Mouse (Mus musculus) E14TG2a.4 (cell line): Measurements from ENCODE around the gene Ahnak.
"Not testable (repeated sequence)": the region's sequence is repeated elsewhere in the genome, so short reads cannot be mapped to it uniquely, and the experiment has no call there.

ENCODE experiments used
- H3K27me3 ChIP-seq: 2 replicates; pipeline ENCODE4 v1.6.1; 2014; ENCODE audit warnings: low read length, control low read depth; ENCODE audit not compliant: insufficient read depth
- H3K36me3 ChIP-seq: 2 replicates; pipeline ENCODE4 v1.6.1; 2014; ENCODE audit warnings: low read length, control low read depth; ENCODE audit not compliant: insufficient read depth
- H3K4me1 ChIP-seq: replicated peaks from 2 replicates; pipeline ENCODE4 v1.6.1; 2014; ENCODE audit warnings: low read depth, low read length, control low read depth
- H3K4me3 ChIP-seq: replicated peaks from 2 replicates; pipeline ENCODE4 v1.5.1; 2014; ENCODE audit warnings: mild to moderate bottlenecking, low read length
- H3K9me3 ChIP-seq: 2 replicates; pipeline ENCODE4 v1.6.1; 2014; ENCODE audit warnings: low read length, control low read depth
- CTCF ChIP-seq: conservative IDR thresholded peaks from 2 replicates; pipeline ENCODE4 v1.5.1; 2014; ENCODE audit warnings: low read length
- NANOG ChIP-seq: IDR thresholded peaks from 2 replicates; pipeline ENCODE4 v1.6.1; 2014; ENCODE audit warnings: borderline replicate concordance, low read length, mixed read lengths
- POU5F1 ChIP-seq: IDR thresholded peaks from 2 replicates; pipeline ENCODE4 v1.6.1; 2014; ENCODE audit warnings: low read length, borderline replicate concordance

Ahnak gene

DNA sequence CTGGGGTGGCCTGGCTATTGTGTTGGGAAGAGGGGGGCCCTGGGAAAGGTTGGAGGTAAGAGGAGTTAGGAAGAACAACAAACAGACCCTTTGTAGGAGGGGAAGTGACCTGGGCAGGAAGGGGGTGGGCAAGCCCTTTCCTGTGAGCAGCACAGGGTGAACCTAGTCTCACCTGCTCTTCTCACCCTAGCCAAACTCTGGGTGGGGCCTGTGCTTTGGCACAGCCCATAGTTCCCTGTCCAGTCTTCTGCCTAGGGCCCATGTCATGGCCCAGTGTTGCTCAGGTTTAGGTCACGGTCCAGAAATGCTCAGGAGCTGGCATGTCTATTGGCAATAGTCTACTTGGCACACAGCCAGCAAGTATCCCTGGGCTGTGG lies 118.3 kb downstream of the Ahnak start:
- H3K9me3 ChIP-seq: no peaks in the 10 kb centered on the region

DNA sequence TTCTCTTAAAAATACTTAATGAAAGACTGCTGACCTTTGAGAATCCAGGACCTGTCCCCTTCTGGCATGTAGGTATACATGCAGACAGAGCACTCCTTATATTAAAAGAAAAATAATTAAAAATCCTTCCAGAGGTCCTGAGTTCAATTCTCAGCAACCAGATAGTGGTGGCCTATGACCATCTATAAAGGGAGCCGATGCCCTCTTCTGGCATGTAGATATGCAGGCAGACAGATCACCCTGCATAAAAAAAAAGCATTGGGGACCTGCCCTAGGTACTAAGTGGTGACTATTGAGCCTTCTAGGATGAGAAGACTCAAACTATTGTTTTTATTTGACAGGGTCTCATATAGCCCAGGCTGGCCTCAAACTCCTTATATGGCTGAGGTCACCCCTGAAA lies 119.5 kb downstream of the Ahnak start:
- no peak for TF ChIP-seq POU5F1
- no peak for TF ChIP-seq CTCF
- TF ChIP-seq NANOG: no peak
- H3K27me3 ChIP-seq: no peaks in the 10 kb centered on the region
- H3K36me3 ChIP-seq: peaks cover 11% of the 10 kb centered on the region
- H3K4me3 ChIP-seq: no peak overlapping the region
- H3K9me3 ChIP-seq: no peaks in the 10 kb centered on the region
- peaks cover 23% of the 10 kb centered on the region for H3K4me1 ChIP-seq

More for the DNA sequence above, 118.3 kb downstream of the Ahnak start:
- no peaks in the 10 kb centered on the region for H3K36me3 ChIP-seq
- H3K4me3 ChIP-seq: no peak overlapping the region
- H3K27me3 ChIP-seq: no peaks in the 10 kb centered on the region
- H3K4me1 ChIP-seq: peaks cover 23% of the 10 kb centered on the region
- TF ChIP-seq CTCF (no peak), POU5F1 (no peak), NANOG (no peak)

DNA sequence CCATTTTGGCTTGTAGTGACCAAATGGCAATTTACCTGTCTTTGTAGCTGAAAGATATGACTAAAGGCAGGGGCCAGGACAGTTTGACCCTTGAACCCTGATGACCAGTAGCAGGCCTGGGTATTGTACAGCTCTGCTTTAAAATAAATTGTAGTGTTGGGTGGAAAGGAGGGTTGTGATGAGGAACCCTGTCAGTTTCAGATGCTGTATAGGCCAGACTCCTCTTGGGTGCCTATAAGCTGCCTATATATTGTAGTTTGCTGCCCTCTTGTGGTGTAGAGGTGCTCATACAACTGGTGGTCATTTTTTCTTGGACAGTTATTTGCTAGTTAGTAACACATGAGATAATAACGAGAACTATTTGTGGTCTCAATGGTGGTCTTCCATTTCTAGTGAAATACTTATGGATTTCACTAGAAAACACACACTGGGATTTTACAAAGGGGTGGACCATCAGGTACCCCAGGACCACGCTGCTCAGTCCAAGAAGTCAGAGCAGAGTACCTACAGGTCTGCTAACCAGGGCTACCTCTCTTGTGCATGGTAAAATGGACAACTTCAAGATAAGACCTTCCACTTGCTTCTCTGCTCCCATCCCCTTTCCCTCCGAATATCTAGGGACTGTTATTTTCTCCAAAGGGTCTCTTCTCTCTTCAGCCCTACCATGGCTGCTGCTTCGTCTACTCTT lies 121.2 kb downstream of the Ahnak start:
- Histone ChIP-seq H3K4me1 (peaks cover 23% of the 10 kb centered on the region), H3K4me3 (no peak overlapping the region), H3K27me3 (no peaks in the 10 kb centered on the region), H3K9me3 (no peaks in the 10 kb centered on the region), H3K36me3 (peaks cover 23% of the 10 kb centered on the region)
- TF ChIP-seq CTCF (peak; percentile 76), NANOG (no peak)

DNA sequence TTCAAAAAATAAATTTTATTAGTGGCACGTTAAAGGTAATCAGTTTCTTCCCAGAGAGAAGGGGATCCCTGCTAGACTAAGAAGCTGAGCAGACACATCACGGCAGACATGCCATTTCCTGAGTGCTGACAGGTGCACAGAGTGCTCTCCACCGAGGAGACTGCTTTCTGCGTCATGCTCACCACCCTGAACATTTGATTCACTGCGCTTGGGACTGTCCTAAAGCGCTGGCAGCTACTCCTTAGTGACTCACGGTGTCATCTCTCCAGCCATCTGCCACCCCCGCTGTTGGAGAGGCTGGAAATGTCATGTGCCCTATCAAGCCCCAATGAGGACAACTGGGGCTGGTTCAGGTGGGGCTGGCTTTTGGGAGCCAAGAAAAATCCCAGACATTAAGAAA lies 123.0 kb downstream of the Ahnak start:
- Histone ChIP-seq H3K4me1 (peaks cover 8% of the 10 kb centered on the region), H3K9me3 (no peaks in the 10 kb centered on the region), H3K4me3 (no peak overlapping the region), H3K27me3 (no peaks in the 10 kb centered on the region), H3K36me3 (peaks cover 34% of the 10 kb centered on the region)
- TF ChIP-seq CTCF (no peak), POU5F1 (no peak), NANOG (no peak)

DNA sequence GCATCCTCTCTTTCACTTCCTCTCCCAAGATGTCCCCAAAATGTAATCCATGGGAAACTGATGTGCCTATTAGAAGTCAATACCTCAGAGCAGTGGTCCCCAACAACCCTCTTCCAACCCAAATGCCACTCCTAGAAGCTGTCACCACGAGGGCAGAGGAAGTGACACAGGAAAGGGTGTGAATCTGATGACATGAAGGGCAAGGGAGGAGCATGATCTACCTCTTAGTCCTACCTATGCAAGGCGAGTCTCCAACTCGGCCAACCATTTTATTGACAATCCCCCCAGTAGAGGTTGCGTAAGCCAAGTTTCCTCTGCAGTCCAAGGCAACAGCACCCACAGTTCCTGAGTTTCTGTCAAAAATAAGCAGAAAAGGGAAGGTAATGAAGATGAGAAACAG lies 127.2 kb downstream of the Ahnak start:
- peaks cover 43% of the 10 kb centered on the region for H3K36me3 ChIP-seq
- TF ChIP-seq CTCF: no peak
- TF ChIP-seq POU5F1: no peak
- no peak for TF ChIP-seq NANOG
- no peak overlapping the region for H3K4me3 ChIP-seq

DNA sequence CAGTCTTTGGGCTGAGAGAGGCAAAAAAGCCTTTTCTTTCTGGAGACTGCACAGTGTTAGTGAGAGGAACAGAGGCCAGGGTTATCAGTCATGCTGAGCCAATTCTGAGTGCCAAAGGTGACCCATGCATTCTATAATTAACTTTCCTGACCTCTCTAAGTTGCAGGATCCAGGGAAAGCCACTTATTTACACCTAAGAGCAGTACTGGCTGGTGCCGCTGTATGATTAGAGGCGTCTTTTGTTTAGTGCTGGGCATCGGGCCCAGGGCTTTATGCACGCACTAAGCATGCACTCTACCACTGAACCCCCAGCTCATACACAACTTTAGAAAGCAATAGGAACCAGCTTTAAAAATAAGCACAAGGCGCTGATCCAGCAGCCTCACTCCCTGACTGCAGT lies 128.2 kb downstream of the Ahnak start:
- Histone ChIP-seq H3K4me1 (no peaks in the 10 kb centered on the region), H3K9me3 (no peaks in the 10 kb centered on the region), H3K27me3 (no peaks in the 10 kb centered on the region), H3K36me3 (peaks cover 43% of the 10 kb centered on the region), H3K4me3 (no peak overlapping the region)
- no peak for TF ChIP-seq NANOG
- no peak for TF ChIP-seq POU5F1
- no peak for TF ChIP-seq CTCF

More for the DNA sequence above, 127.2 kb downstream of the Ahnak start:
- Histone ChIP-seq H3K9me3 (no peaks in the 10 kb centered on the region), H3K4me1 (no peaks in the 10 kb centered on the region), H3K27me3 (no peaks in the 10 kb centered on the region)

DNA sequence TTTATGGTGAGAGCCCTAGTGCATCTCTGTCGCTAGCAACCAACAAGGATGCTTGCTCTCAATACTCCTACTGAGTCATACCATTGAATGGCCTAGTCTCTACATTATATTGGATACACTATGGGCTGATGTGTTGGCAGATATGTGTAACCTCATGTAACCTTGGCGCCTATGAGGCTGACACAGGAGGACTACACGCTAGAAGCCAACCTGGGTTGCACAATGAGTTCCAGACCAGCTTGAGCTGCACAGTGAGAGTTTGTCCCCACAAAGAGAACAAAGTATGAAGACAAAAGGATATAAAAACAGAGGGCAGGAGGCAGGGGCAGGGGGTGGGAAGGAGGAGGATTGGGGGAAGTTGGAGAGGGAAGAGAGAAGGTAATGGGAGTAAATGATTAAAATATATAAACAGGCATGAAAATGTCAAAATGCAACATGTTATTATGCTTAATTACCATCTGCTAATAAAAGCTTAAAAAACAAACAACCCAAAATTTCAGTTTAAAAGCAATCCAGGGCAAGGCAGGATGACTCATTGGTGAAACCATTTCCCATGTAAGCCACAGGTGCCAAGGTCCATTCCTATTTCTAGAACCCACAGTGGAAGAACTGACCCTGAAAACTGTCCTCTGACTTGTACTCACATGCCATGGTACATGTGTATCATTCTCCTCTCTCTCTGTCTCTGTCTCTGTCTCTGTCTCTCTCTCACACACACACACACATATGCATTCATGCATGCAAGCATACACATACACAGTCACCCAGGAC lies 130.8 kb downstream of the Ahnak start:
- Histone ChIP-seq H3K4me3 (no peak overlapping the region), H3K27me3 (no peaks in the 10 kb centered on the region), H3K36me3 (peaks cover 25% of the 10 kb centered on the region), H3K4me1 (no peaks in the 10 kb centered on the region), H3K9me3 (peaks cover 8% of the 10 kb centered on the region; the same call in 1 of the 2 replicates)
- no peak for TF ChIP-seq NANOG
- no peak for TF ChIP-seq CTCF
- TF ChIP-seq POU5F1: no peak

DNA sequence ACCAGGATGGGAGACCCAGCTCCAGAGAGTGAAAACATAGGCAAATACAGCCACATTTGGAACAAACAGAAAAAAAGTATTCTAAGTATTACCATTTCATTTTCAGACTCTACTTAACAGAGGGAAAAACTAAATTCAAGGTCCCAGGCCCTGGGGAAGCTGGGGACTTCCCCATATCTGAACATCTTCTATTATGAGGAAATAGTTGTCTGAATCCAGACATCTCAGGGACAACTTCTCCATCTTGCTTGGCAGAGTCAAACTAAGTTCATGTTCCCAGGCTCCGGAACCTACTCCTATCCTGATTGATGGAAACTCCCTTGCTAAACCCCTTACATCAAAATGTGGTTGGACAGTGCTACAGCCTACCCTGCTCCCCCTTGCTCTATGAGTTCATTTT lies 133.3 kb downstream of the Ahnak start:
- Histone ChIP-seq H3K36me3 (peaks cover 9% of the 10 kb centered on the region; the same call in 1 of the 2 replicates), H3K4me1 (no peaks in the 10 kb centered on the region), H3K9me3 (peaks cover 19% of the 10 kb centered on the region), H3K4me3 (no peak overlapping the region), H3K27me3 (no peaks in the 10 kb centered on the region)
- TF ChIP-seq POU5F1: no peak
- TF ChIP-seq NANOG: no peak
- no peak for TF ChIP-seq CTCF

DNA sequence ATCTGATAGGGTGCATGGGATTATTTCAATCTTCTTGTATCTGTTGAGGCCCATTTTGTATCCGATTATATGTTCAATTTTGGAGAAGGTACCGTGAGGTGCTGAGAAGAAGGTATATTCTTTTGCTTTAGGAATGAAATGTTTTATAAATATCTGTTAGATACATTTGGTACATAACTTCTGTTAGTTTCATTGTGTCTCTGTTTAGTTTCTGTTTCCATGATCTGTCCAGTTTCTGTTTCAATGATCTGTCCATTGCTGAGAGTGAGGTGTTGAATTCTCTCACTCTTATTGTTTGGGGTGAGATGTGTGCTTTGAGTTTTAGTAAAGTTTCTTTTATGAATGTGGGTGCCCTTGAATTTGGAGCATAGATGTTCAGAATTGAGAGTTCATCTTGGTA lies 134.9 kb downstream of the Ahnak start:
- Histone ChIP-seq H3K36me3 (peaks cover 13% of the 10 kb centered on the region; the same call in 1 of the 2 replicates), H3K9me3 (peaks cover 19% of the 10 kb centered on the region)
- H3K4me3 ChIP-seq, H3K27me3 ChIP-seq, H3K4me1 ChIP-seq: not testable (repeated sequence)
